Mouse (Mus musculus) liver, postnatal 0 days (tissue): ENCODE data around the gene Abr.

Experiments
- CTCF ChIP-seq: sonication (generic); IDR thresholded peaks from 2 replicates; pipeline ENCODE4 v1.5.1; 2016; ENCODE audit warnings: antibody characterized with exemption, low read depth
- EP300 ChIP-seq: IDR thresholded peaks from 2 replicates; pipeline ENCODE4 v1.6.1; 2016; ENCODE audit warnings: antibody characterized with exemption, low read depth, mild to moderate bottlenecking

DNA sequence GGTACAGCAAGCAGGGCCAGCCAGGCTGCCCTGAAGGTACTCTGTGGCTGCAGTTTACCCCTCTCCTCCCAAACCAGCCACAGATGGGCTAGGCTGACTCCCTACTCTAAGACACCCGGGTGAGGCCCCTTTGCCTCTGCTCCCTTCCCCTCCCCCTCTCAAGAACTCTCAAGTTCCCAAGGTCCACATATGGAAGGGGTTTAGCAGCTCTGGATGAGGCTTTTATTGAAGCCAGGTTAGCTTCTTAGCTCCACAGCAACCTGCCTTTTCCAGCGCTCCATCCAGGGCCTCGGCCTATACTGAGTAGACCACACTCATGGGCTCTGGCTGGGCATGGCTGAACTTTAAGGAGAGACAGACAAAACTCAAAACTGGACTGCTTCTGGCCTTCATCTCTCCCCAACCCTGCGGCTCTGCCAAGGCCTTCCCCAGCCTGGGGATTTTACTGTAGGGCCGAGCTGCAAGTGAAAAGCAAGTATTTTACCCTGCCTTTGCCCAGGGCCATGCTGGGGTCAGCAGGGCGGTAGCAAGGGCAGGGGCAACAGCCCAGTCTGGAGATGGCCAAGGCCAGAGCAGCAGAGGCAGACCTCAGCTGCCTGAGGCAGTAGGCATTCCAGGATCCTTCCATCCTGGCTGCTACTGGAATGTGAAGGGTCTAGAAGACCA is 192.0 kb downstream of the Abr start:
- TF ChIP-seq CTCF (no peak), EP300 (no peak)
